Mouse (Mus musculus): ENCODE measurements around the gene Sdr9c7. TPM values are rescaled to one million over a fixed set of nuclear protein-coding genes. Genes with fewer than 3 reads are reported as not detected.

The Sdr9c7 gene
- total RNA-seq, 2 experiments from 2014 or later: not detected

GRCm38 (mm10) chr10:127956168-127956816 lies 58.0 kb downstream of the Sdr9c7 start:
- intact Hi-C loops (cut with DNase I): loop anchor here (1.0 to 10.0 kb wide), 2 partner anchors 52 to 229 kb away; partner anchors contain the start of gene Rbms2
- peak; percentile 72 to 83 for DNase-seq

GRCm38 (mm10) chr10:127959161-127959679 lies 60.9 kb downstream of the Sdr9c7 start:
- intact Hi-C loops (cut with DNase I): loop anchor here (10.0 kb wide), 1 partner anchor 226 kb away; the partner anchor contains the start of gene Rbms2
- no peak for DNase-seq

Other genes starting within 250 kb of the Sdr9c7 start
- 1 to 10 TPM; 2.7 to 4.5 TPM for gene Nemp1, start 231.6 kb upstream of the Sdr9c7 start, total RNA-seq (2021)
- gene Nab2, start 229.9 kb upstream of the Sdr9c7 start, total RNA-seq (2021): 1 to 10 TPM; 5.7 to 8.4 TPM
- gene Myo1a, start 193.3 kb upstream of the Sdr9c7 start, total RNA-seq (2021): not detected
- not detected for gene Tac2, start 174.0 kb upstream of the Sdr9c7 start, total RNA-seq (2021)
- 1 to 10 TPM; 6.8 to 7.8 TPM for gene Zbtb39, start 159.0 kb upstream of the Sdr9c7 start, total RNA-seq (2021)
- gene Gpr182, start 146.8 kb upstream of the Sdr9c7 start, total RNA-seq (2021): 1 to 10 TPM; 3.5 to 4.0 TPM
- gene Rdh1, start 138.8 kb upstream of the Sdr9c7 start, total RNA-seq (2021): under 1 TPM in 1 of 2 experiments, not detected in 1; 0.08 TPM
- gene Rdh16f1, start 138.7 kb upstream of the Sdr9c7 start, total RNA-seq (2021): under 1 TPM in 1 of 2 experiments, not detected in 1; 0.11 TPM
- under 1 TPM in 1 of 2 experiments, not detected in 1; 0.36 TPM for gene Rdh9, start 122.1 kb upstream of the Sdr9c7 start, total RNA-seq (2021)
- gene Rdh16, start 97.4 kb upstream of the Sdr9c7 start, total RNA-seq (2021): not detected
- not detected for gene Rdh19, start 48.6 kb upstream of the Sdr9c7 start, total RNA-seq (2021)
- not detected for gene Rdh16f2, start 32.0 kb upstream of the Sdr9c7 start, total RNA-seq (2021)
- not detected for gene Rdh7, start 9.7 kb upstream of the Sdr9c7 start, total RNA-seq (2021)
- not detected for gene Hsd17b6, start 109.1 kb downstream of the Sdr9c7 start, total RNA-seq (2021)
- 1 to 10 TPM; 1.6 to 2.7 TPM for gene Prim1, start 116.7 kb downstream of the Sdr9c7 start, total RNA-seq (2021)
- 100 to 1,000 TPM; 542 to 584 TPM for gene Naca, start 137.1 kb downstream of the Sdr9c7 start, total RNA-seq (2021)
- 10 to 100 TPM; 80.7 to 90.5 TPM for gene Ptges3, start 160.4 kb downstream of the Sdr9c7 start, total RNA-seq (2021)
- 1,000 to 10,000 TPM; 9,026 to 9,193 TPM for gene Atp5b, start 184.8 kb downstream of the Sdr9c7 start, total RNA-seq (2021)
- 10 to 100 TPM; 23.8 TPM for gene Baz2a, start 193.1 kb downstream of the Sdr9c7 start, total RNA-seq (2021)